Mouse (Mus musculus) T-helper 17 cell (primary cell): ENCODE data around the gene Pdzd2.

Source experiments
- in situ Hi-C, 2 experiments: fragments of 300-600 bp; cut with MboI, MseI; formaldehyde crosslinking; loops; 1 replicate in 1 of 2; 2 replicates in 1 of 2; pipeline ENCODE4 v1.15.1; 2025; ENCODE audit warnings: high pct_unique_total_duplicates in 2 of 2

Gene Pdzd2

DNA sequence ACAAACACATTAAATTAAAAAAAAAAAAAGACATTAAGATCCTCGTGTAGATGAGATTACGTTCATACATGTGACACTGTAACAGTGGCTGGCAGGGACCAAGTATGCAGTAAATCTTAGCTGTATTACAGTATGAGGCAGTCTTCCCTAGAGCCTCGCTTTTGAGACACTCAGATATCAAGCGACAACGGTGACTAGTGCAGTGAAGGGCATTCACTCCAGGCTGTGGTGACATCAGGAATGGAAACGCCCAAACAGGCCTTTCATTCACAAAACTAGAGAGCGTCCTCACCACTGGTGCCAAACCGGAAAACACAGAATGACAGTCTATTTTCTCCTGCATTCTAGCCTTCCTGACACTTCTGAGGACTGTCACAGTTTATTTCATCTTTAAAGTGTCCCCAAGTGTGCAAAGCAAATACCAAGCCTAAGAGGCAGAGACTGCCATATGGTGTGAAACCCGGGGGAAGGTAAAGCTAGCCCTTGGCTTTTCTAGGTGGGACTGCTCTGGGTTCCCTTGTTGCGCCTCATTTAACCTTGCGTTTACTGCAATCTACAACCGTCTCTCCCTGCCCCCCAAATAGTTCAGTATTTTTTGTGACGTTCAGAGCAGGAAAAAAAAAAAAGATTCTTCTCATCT, 195.9 kb downstream of the Pdzd2 start:
- in situ Hi-C loops = loop anchor here in 1 of 2 experiments (25.0 kb wide), 1 partner anchor 1532 kb away; the partner anchor contains the start of gene Slc45a2

DNA sequence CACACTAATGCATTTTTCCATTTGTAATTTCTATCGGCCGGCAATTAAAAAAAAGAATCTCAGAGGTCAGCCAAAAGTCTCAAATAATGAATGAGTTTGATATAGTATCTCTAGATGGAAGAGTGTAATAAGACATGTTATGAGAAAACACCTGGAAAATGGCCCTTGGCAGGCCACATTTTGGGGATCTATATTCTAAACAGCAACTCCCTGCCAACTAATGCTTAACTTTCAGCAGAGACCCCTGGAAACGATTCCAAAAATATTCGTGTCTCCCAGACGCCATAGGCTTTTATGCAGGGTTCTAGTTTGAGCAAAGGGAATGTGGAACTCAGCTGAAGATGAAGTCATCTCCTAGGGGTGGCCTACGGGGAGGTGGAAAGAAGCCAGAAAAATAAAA, 197.4 kb downstream of the Pdzd2 start:
- in situ Hi-C loops = loop anchor here in 1 of 2 experiments (25.0 kb wide), 1 partner anchor 1530 kb away; the partner anchor contains the start of gene Slc45a2

DNA sequence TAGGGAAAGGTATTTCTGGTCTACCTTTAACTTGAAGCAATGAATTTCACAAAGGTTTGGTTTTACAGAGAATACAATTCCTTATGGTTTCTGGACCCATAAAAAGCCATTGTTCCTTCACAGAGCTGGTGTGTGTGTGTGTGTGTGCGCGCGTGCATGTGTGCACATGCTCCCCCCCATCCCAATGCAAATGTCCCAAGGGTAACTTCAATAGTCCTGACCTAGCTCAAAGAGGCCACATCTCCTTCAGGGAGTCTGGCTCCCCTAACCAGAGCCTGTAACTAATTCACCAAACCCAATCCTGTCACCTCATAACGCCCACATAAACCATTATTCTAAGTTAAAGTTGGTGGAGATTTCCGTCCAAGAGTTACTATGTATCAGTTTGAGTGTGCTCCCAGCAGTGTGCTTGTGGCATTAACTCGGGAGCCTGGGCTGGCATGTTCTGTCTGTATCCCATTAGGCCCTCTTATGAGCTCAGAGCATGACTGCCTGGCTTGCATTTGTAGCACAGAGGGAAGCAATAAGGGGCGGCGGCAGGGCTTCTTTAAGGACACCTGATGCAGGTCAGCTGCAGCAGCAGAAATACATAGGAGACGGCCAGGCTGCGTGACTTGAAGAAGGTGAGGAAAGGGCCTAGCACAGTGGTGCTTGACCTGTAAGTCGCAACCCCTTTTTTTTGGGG, 200.0 kb downstream of the Pdzd2 start:
- in situ Hi-C loops = loop anchor here in 1 of 2 experiments (25.0 kb wide), 1 partner anchor 1527 kb away; the partner anchor contains the start of gene Slc45a2

DNA sequence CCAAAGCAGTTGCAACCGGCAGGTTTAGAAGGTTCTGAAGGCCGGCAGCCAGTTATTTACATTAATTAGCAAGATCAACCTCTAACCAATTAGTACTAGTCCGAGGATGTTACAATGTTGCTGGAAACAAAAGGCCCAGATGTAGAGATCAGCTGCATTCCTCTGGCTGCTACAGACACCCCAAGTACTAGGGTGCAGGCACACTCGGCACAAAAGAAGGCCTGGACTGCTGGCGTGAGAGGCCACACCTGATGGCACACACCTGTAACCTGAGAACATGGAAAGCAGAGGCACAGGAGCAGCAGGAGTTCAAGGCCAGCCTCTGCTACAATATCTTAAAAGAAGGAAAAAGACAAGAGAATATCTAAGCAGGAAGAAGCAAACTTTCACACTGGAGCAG, 206.5 kb downstream of the Pdzd2 start:
- in situ Hi-C loops = loop anchor here in 1 of 2 experiments (25.0 kb wide), 1 partner anchor 1521 kb away; the partner anchor contains the start of gene Slc45a2

DNA sequence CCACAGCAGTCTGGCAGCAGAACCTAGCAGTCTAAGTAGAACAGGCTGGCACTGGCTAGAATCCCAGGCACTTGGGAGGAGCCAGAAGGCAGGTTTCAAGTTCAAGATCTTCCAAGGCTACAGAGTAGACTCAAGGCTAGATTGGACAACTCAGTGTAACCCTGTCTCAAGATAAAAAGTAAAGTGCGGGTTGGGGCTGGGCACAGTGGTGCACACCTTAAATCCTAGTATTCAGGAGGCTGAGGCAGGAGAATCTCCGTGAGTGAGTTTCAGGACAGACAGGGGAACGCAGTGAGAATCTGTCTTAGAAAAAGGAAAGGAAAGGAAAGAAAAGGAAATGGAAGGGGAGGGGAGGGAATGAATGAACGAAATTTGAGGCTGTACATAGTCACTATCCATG, 207.2 kb downstream of the Pdzd2 start:
- in situ Hi-C loops = loop anchor here in 1 of 2 experiments (25.0 kb wide), 1 partner anchor 1520 kb away; the partner anchor contains the start of gene Slc45a2

DNA sequence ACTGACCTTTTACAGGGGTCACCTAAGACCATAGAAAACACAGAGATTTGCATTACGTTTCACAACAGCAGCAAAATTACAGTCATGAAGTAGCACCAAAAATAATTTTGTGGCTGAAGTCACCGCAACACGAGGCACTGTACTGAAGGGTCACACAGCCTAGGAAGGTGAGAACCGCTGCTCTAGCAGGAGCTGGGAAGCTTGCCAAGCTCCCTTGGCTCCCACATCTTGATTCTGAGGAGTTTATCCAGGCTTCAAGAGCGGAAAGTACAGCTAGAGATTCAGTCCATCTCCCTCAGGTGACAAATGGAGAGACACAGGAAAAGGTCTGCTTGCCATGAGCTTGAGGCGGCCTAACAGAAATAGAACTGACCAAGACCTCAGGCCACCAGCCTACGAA, 216.9 kb downstream of the Pdzd2 start:
- in situ Hi-C loops = no loop called here

DNA sequence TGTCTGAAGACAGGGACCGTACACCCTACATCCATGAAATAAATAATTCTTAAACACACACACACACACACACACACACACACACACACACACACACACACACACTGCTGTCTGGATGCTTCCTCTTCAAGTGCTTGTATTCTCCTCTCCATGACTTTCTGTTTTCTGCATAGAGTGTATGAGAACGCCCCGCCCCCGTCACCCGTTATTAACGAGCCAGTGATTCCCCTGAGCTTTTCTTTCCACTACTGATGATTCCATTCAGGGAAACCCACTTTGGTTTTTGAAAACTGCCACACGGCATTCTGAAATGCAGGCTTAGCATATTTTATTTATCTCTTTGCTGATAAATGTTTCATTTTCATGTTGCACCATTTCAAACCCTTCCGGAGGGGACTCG, 219.4 kb downstream of the Pdzd2 start:
- in situ Hi-C loops = no loop called here

DNA sequence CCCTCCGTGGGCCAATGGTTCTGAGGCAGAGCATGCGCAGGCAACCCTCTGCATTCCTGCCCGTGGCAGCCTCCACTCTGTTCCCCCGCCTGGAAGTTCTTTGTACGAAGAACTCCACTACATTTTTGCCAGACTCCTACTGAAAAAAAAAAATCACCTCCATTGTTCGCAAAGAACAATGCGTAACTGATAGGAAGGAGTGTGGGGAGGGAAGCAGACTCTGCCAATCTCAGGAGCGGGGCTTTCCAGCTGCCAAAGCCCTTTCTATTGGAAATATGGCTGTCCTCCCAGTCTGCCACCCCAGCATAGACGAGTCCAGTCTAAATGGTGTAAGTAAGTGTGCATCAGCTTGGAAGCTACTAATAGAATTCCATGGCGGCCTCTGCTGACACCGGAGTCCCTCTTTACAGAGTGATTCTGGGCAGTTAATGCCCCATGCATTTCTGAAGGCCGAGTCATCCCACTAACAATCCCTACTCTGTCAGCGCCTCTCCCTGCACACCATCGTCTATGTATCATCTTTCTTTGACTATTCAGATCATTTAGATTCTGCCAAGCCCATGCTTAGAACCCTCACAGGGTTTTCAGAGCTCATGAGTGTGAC, 221.3 kb downstream of the Pdzd2 start:
- in situ Hi-C loops = no loop called here

DNA sequence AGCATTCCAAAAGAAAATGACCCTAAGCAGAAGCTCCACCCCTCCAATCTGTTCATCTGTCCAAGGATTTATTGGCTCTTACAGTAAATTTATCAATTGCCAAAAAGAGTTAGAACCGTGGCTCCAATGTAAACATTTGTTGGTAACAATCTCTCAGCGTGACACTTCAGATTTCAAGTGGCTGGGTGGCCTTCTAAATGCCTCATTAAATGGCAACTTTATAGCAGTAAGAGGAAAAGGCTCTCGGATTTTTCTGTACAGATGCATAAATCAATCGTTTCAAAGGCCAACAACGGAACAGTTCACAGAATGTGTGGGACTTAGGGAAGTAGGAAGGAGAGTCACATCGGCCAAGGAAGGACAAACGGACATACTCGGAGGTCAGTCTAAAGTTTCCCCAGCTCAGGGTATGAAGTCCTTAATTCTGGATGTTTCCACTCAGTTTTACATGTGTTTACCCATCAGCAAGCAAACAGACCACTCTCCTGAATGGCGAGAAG, 222.4 kb downstream of the Pdzd2 start:
- in situ Hi-C loops = no loop called here

DNA sequence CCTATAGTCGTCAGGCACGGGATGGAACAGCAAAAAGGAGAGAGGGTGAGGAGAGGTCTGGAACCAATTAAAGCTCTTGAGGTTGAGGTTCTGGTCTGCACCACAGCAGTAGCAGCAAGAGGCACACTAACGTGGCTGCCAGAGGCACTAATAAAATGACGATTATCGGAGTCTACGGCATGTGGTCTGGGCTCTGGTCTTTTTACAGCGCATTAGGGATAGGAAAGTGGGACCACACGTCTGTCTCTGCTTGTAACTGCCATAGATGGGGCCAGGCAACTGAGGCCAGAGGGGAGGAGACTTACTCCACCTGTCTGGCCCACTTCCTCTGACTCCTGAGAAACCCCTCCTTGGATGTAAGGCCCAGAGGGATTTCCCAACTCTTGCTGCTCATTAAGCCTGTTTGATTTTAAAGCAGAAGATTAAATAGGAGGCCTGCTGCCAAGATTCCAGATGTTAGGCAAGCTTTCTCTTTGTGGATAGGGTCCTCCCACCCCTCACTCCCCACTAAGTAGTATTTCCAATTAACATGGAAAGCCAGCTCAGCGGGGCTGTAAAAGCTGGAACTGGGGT, 224.4 kb downstream of the Pdzd2 start:
- in situ Hi-C loops = no loop called here

DNA sequence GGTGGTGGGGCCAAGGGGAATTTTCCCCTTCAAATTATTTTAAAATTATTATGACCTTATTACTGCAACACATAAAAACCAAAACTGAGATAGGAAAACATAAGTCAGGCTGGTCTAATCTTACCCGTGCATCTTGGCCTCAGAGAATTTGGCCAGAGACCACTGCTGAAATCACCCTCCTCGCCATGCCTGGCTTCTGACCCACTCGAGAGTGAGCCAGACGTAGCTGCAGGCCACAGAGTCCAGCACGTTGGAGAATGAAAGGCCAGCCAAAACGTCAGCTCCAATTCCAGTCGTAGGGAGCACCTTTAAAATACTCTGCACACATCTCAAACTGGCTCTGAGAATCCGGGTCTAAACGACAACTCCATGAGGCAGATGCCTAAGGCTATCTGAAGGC, 226.2 kb downstream of the Pdzd2 start:
- in situ Hi-C loops = no loop called here

DNA sequence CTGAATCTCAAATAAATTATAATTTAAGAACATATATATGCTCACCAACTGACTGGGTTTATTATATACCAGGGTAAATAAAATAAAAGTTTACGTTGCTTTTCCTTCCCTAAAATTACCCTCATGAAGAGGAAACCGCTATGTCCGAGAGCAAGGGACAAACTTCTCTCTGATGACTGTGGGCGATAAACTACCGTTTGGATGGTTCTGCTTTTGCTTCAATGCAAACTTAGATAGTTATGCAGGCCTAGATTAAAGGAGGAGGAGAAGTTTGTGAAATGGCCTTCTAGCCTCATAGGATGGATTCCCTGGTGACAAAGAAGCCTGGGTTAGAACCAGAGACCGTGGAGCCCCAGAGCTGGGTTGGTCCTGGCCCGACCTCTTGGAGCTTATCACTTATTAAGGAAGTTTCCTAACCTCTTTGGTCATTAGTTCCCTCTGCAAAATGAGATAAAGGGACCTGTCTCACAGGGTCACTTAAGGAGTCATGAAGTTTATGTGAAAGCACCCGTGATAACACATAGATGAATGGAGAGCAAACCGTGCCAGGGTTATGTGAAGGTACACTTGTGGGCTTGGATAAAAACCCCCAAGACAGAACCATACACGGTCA, 230.9 kb downstream of the Pdzd2 start:
- in situ Hi-C loops = no loop called here

DNA sequence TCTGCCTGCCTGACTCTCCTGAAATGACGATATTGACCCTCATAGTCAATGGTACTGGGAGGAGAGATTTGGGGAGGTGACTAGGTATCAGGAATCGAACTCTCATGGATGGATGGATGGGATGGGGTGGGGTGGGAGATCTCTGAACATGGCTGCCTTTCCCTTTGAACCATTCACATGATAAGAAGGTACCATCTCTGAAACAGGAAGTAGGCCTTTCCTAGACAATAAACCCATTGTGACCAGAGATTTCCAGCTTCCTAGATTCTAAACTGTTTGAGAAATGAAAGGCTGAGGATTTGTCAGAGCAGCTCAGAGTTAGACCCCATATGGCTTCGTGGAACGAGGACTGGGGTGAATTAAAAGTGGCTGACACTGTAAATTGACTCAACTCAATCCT, 232.2 kb downstream of the Pdzd2 start:
- in situ Hi-C loops = no loop called here

DNA sequence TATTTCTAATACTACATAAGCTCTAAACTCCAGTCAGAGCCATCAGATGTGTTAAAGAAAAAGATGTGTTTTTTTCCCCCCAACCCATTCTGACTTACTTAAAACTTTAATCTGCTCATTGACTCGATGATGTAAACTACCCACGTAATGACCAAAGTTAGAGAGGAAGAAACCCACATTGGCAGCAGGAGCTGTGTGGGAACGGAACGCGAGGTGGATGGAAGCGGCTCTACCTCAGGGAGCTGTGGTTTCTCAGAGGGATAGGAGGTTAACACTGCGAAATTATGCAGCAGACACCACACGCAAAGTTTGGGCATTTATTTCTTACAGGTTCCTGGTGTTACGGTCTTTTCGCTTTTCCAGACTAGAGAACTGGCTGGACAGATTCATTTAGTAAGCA, 233.2 kb downstream of the Pdzd2 start:
- in situ Hi-C loops = no loop called here

DNA sequence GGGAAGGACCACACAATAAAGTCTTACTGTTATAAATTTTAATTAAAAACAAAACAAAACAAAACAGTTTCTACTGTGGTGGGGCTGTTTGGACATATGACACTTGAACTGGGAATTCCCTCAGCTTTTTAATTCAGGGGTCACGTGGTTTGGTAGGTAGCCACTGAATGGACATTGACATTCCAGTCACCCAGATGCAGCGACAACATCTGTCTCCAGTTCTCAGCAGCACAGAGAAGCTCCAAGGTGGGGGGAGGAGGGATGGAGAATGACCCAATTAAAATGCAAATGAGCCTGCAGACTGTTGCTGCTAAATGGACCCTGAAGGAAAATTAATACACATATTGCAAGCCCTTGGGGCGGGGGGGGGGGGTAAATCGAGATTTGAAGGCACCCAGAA, 233.6 kb downstream of the Pdzd2 start:
- in situ Hi-C loops = no loop called here

DNA sequence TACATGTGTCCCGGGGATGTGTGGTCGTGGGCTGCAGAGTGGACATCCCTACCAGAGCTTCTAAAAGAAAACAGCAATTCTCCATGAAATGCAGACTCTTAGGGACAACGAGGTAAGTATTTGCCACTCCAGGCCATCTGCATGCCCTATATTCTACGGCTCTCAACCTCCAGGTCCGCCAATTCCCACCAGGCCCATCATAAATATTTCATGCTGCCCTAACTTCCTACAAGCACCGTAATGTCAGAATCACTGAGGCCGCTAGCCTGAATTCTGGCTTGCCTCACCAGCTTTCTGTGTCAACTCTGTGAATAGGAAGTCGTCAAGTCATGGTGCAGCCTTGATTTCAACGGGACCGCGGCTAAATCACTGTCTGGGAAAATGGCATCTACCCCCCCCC, 234.2 kb downstream of the Pdzd2 start:
- in situ Hi-C loops = no loop called here

DNA sequence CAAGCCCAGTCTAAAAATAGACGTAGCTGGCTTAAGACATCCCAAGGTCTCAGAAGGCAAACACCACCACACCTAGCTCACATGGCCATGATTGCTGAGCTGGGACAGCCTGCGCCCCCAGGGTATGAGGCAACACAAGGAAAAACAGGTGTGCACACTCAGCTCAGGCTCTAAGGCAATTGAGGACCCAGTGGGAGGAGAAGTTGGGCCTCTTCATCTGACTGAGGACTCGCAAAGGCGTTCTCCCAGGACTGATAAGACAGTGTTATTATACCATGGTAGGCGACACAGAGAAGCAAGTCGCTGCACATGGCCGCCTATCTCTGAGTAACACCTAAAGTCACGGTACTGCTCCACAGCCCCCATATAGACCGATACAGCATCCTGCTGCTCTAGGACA, 235.8 kb downstream of the Pdzd2 start:
- in situ Hi-C loops = no loop called here

DNA sequence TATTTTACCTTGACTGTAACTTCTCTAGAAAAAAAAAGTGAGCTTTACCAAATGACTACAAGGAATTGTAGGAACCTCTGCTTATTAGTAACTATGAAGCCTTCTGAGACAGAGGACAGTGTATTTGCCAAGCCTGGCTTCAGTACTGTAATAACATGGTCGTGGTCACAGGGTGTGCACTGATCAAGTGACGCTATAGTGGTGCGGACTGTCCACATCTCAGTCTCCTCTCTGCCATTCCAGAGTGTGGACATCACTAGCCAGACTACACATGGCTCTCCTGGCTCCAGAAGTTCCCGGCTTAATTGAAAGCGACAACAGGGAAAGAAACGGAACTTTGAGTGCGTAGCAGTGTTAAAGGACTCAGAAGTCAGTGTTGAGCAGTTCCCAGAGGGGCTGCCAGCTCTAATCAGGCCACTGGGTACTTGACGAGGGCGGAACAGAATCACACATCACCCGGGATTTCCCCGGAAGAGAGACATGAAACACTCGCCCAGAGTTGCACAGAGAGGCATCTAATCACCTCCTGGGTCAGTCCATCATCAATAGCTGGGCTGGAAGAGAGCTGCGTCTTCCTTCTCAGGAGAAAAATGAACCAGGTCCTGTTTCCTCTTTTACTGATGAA, 237.7 kb downstream of the Pdzd2 start:
- in situ Hi-C loops = no loop called here

DNA sequence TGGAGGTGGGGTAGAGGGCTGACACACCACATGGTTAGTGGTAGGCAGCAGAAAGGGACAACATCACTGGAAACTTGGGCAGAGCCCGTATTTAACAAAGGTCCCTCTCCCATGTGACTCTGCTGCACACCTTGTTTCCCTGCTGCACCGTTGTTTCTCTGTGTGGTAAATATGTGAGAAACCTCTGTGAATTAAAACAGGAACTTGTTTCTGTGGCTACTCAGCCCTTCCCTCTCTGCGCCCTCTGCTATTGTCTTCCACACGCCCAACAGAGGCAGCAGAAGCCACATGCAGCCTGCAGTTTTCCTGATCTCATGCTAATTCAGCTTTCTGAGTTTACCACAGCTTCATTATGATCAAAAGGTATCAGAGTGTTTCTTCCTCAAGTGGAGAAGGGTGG, 239.1 kb downstream of the Pdzd2 start:
- in situ Hi-C loops = no loop called here

DNA sequence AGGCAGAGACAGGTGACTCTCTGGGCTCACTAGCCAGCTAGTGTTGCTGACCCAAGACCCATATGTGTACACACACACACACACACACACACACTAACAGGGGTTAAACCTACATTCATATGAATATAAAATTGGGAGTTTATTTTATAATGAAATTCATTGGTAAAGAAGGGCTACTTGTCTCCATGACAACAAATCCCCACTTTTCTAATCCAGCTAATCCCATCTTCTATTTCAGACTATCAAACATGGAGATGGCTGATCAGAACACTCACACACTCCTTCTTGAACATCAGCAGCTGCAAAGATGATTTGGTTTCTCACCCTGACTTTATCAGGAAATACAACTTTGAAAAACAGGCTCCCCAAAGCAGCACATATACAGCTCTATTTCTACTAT, 245.6 kb downstream of the Pdzd2 start:
- in situ Hi-C loops = no loop called here

DNA sequence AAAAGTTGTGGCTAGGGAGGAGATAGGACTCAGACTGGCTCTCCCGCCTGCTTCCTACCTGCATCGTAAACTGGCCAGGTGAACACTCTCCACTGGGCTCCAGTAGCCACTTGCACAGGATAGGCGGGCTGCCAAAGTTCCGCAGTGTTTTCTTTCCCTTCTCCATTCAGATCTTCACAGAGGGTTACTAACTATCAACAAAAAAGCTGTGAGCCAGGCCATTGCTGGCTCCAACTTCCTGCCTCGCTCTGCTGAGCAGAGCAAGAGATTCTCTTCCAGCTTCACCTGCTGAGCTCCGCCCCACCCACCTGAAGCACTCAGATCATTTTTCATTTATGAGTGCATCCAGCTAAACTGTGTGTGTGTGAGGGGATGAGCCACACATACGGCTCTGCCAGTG, 246.5 kb downstream of the Pdzd2 start:
- in situ Hi-C loops = no loop called here
